7 mouse cellular contexts compared by ENCODE assay signal in the genomic region with DNA sequence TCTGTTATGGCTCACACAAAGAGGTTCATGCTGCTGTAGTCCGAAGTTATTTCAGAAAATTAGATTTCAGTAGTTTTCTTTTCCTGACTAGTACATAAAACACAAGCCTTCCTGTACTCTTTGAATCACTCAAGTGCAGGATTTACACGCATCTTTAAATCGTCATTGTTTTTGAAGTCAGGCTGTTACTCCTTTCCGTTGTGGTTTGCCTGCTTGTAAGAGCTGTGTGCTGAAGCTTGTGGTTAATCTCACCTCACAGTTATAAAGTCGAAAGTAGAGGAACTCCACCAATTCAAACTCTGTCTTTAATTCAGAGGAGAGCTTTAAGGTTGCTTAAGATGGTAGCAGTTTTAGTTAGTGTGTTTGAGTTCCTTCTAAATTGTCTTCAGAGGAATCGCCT.
DNase-seq lines count a peak whose midpoint lies in the region; ATAC-seq lines count a peak whose summit lies in the region.

No protein-coding gene starts in this region.

- WGBS in forebrain, embryonic 12.5 days: 32% methylated on average over 6 of the region's 6 CpGs
- 21% methylated on average over 6 of the region's 6 CpGs for WGBS in liver, embryonic 11.5 days
- 31% methylated on average over 6 of the region's 6 CpGs for WGBS in neural tube, embryonic 15.5 days

- peak; percentile 89 for DNase-seq in 416B (ENCODE audit: low read depth)
- DNase-seq in B cell, adult 2 months: peak; percentile 24 to 43
- DNase-seq in liver, embryonic 11.5 days (ENCODE audit: low spot score): no peak
- no peak for DNase-seq in gastrocnemius, postnatal 25 days

- H3K9ac ChIP-seq in forebrain, embryonic 12.5 days: no peak overlapping the region
- peak overlapping the region; percentile 73 for H3K9ac ChIP-seq in liver, embryonic 11.5 days (ENCODE audit: low read depth, low read length)
- 0 out of 2 replicates have a peak overlapping the region, but pooled peaks have one; percentile 48 for H3K9ac ChIP-seq in neural tube, embryonic 15.5 days (replicated peaks)

- H3K36me3 ChIP-seq in forebrain, embryonic 12.5 days (replicated peaks): no peaks in the 10 kb centered on the region
- H3K36me3 ChIP-seq in liver, embryonic 11.5 days (ENCODE audit: control insufficient read depth, insufficient read depth, low read length): no peaks in the 10 kb centered on the region
- no peaks in the 10 kb centered on the region for H3K36me3 ChIP-seq in neural tube, embryonic 15.5 days

- H3K4me2 ChIP-seq in forebrain, embryonic 12.5 days: peak overlapping the region; percentile 88
- peak overlapping the region; percentile 89 for H3K4me2 ChIP-seq in liver, embryonic 11.5 days
- H3K4me2 ChIP-seq in neural tube, embryonic 15.5 days: peak overlapping the region; percentile 75

- H3K27me3 ChIP-seq in forebrain, embryonic 12.5 days: 0 out of 2 replicates have a peak, but pooled peaks cover 3% of the 10 kb centered on the region
- H3K27me3 ChIP-seq in liver, embryonic 11.5 days (replicated peaks; ENCODE audit: control insufficient read depth, insufficient read depth, low read length): no peaks in the 10 kb centered on the region
- H3K27me3 ChIP-seq in neural tube, embryonic 15.5 days (replicated peaks): no peaks in the 10 kb centered on the region

- H3K27ac ChIP-seq in forebrain, embryonic 12.5 days: no peak overlapping the region
- no peak overlapping the region for H3K27ac ChIP-seq in liver, embryonic 11.5 days (ENCODE audit: low read depth, low read length)
- H3K27ac ChIP-seq in neural tube, embryonic 15.5 days (replicated peaks): no peak overlapping the region

- H3K9me3 ChIP-seq in forebrain, embryonic 12.5 days: no peaks in the 10 kb centered on the region
- H3K9me3 ChIP-seq in liver, embryonic 11.5 days (ENCODE audit: control insufficient read depth, low read length): no peaks in the 10 kb centered on the region
- H3K9me3 ChIP-seq in neural tube, embryonic 15.5 days (replicated peaks): no peaks in the 10 kb centered on the region

- H3K4me3 ChIP-seq in forebrain, embryonic 12.5 days (replicated peaks): peak overlapping the region; percentile 52; the same call in 1 of the 2 replicates
- H3K4me3 ChIP-seq in liver, embryonic 11.5 days (ENCODE audit: low read depth, low read length): peak overlapping the region; percentile 77
- peak overlapping the region; percentile 59 for H3K4me3 ChIP-seq in neural tube, embryonic 15.5 days (replicated peaks)

- peaks cover 16% of the 10 kb centered on the region for H3K4me1 ChIP-seq in forebrain, embryonic 12.5 days
- peaks cover 7% of the 10 kb centered on the region for H3K4me1 ChIP-seq in liver, embryonic 11.5 days (replicated peaks; ENCODE audit: control insufficient read depth, insufficient read depth, low read length)
- H3K4me1 ChIP-seq in neural tube, embryonic 15.5 days: peaks cover 13% of the 10 kb centered on the region

- no peak for ATAC-seq in forebrain, embryonic 12.5 days (ENCODE audit: low FRiP score)
- no peak for ATAC-seq in liver, embryonic 11.5 days (replicated peaks; ENCODE audit: low FRiP score)
- no peak for ATAC-seq in neural tube, embryonic 15.5 days (ENCODE audit: low FRiP score)
- ATAC-seq in cerebellum, adult (ENCODE audit: insufficient number of reproducible peaks, low FRiP score, low TSS enrichment): no peak

Comparison
In these comparisons a context has a peak if more than half of its experiments do, and no peak if none do; other contexts are left out.
1. DNase-seq: peak in 416B (single experiment) and B cell, adult 2 months (2 of 2); none in liver, embryonic 11.5 days (single experiment) and gastrocnemius, postnatal 25 days (single experiment).
2. Peak in every context shown above with its lines, with median percentiles within 50 percentile points of each other: H3K4me2 ChIP-seq and H3K4me3 ChIP-seq.